Mouse (Mus musculus): Measurements from ENCODE around the gene Fam222b.
"Not testable (repeated sequence)": the region's sequence is repeated elsewhere in the genome, so short reads cannot be mapped to it uniquely, and the experiment has no call there.

The Fam222b gene

GRCm38 (mm10) chr11:78135314-78135713, 40.9 kb downstream of the Fam222b start:
- in situ Hi-C loops (cut with MseI, MboI), result not testable (repeated sequence)

- in situ Hi-C loops (cut with MseI, MboI), result no loop called here
These were observed 41.7 kb downstream of the Fam222b start for GRCm38 (mm10) chr11:78136132-78136531.

GRCm38 (mm10) chr11:78137584-78137983, 43.1 kb downstream of the Fam222b start:
- in situ Hi-C loops (cut with MseI, MboI), result no loop called here

- in situ Hi-C loops (cut with MseI, MboI), result no loop called here
These were observed 43.6 kb downstream of the Fam222b start for GRCm38 (mm10) chr11:78138023-78138422.

- in situ Hi-C loops (cut with MseI, MboI), result no loop called here
These were observed 46.2 kb downstream of the Fam222b start for GRCm38 (mm10) chr11:78140665-78141064.

- in situ Hi-C loops (cut with MseI, MboI), result no loop called here
These were observed 49.1 kb downstream of the Fam222b start for GRCm38 (mm10) chr11:78143520-78143919.

- in situ Hi-C loops (cut with MseI, MboI), result no loop called here
These were observed 51.7 kb downstream of the Fam222b start for GRCm38 (mm10) chr11:78146168-78146567.

GRCm38 (mm10) chr11:78146707-78147543, 52.5 kb downstream of the Fam222b start:
- in situ Hi-C loops (cut with MseI, MboI), result no loop called here

GRCm38 (mm10) chr11:78151161-78151560, 56.7 kb downstream of the Fam222b start:
- in situ Hi-C loops (cut with MseI, MboI), result loop anchor here in 1 of 2 experiments (5.0 kb wide), 1 partner anchor 49 kb away; no protein-coding TSS in a partner anchor

- in situ Hi-C loops (cut with MseI, MboI), result loop anchor here in 1 of 2 experiments (5.0 kb wide), 1 partner anchor 50 kb away; no protein-coding TSS in a partner anchor
These were observed 58.1 kb downstream of the Fam222b start for GRCm38 (mm10) chr11:78152299-78153231.

- in situ Hi-C loops (cut with MseI, MboI), result loop anchor here in 1 of 2 experiments (5.0 kb wide), 1 partner anchor 51 kb away; no protein-coding TSS in a partner anchor
These were observed 59.3 kb downstream of the Fam222b start for GRCm38 (mm10) chr11:78153778-78154177.

- in situ Hi-C loops (cut with MseI, MboI), result no loop called here
These were observed 61.2 kb downstream of the Fam222b start for GRCm38 (mm10) chr11:78155674-78156073.

GRCm38 (mm10) chr11:78156156-78156699, 61.8 kb downstream of the Fam222b start:
- in situ Hi-C loops (cut with MseI, MboI), result no loop called here

GRCm38 (mm10) chr11:78159096-78159495, 64.6 kb downstream of the Fam222b start:
- in situ Hi-C loops (cut with MseI, MboI), result no loop called here

- in situ Hi-C loops (cut with MseI, MboI), result no loop called here
These were observed 65.1 kb downstream of the Fam222b start for GRCm38 (mm10) chr11:78159557-78159956.

GRCm38 (mm10) chr11:78160171-78160570, 65.7 kb downstream of the Fam222b start:
- in situ Hi-C loops (cut with MseI, MboI), result no loop called here

GRCm38 (mm10) chr11:78160675-78161074, 66.2 kb downstream of the Fam222b start:
- in situ Hi-C loops (cut with MseI, MboI), result no loop called here

GRCm38 (mm10) chr11:78161169-78161568, 66.7 kb downstream of the Fam222b start:
- in situ Hi-C loops (cut with MseI, MboI), result no loop called here

GRCm38 (mm10) chr11:78161968-78162367, 67.5 kb downstream of the Fam222b start:
- in situ Hi-C loops (cut with MseI, MboI), result no loop called here

GRCm38 (mm10) chr11:78162504-78162903, 68.0 kb downstream of the Fam222b start:
- in situ Hi-C loops (cut with MseI, MboI), result no loop called here

GRCm38 (mm10) chr11:78163045-78163444, 68.6 kb downstream of the Fam222b start:
- in situ Hi-C loops (cut with MseI, MboI), result no loop called here

Data from mouse trophoblast stem cell (cell line).